Mouse (Mus musculus): ENCODE results near the gene Atp2b4. TPM values are rescaled to one million over a fixed set of nuclear protein-coding genes. Genes with fewer than 3 reads are reported as not detected.
"Not testable (repeated sequence)": the region's sequence is repeated elsewhere in the genome, so short reads cannot be mapped to it uniquely, and the experiment has no call there.

Atp2b4 gene
- total and polyA plus RNA-seq, 3 experiments, result 34.0 to 278 (median 85.7) TPM

DNA sequence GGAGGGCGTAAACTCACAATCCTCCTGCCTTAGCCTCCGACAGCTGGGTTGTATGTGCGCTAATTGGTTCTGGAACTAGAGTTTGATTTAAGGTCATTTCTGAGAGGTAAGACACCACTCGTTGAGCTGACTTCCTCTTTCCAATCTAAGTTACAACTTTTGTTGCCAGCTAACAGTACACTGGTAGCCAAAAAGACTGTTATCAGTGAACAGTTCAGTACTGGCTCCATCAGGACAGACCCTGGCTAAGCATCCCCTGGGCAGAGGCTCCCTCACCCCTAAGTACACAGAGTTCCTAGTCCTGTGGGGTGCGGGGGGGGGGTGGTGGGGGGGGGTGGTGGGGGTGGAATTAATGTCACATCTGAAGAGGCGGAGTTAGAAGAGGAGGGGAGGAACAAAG, 89.9 kb downstream of the Atp2b4 start:
- Histone ChIP-seq H3K9me3 (replicated peaks) (no peaks in the 10 kb centered on the region), H3K4me3 (ENCODE audit: low read depth, low read length) (no peak overlapping the region), H3K27me3 (ENCODE audit: insufficient read depth, low read length) (no peaks in the 10 kb centered on the region), H3K4me1 (ENCODE audit: insufficient read depth, low read depth, low read length) (peaks cover 11% of the 10 kb centered on the region; the same call in 1 of the 2 replicates), H3K36me3 (replicated peaks) (peaks cover 97% of the 10 kb centered on the region)
- DNase-seq (ENCODE audit: low spot score) (peak; percentile 40), ATAC-seq (ENCODE audit: extremely low read depth, insufficient number of reproducible peaks, low FRiP score, poor library complexity, severe bottlenecking) (no peak)
- TF ChIP-seq TAL1 (conservative IDR thresholded peaks at IDR 0.05; ENCODE audit: low read depth, low read length) (no peak), GATA2 (IDR thresholded peaks at IDR 0.05; ENCODE audit: borderline replicate concordance, low read depth, low read length) (no peak), POLR2AphosphoS5 (IDR thresholded peaks at IDR 0.05; ENCODE audit: insufficient replicate concordance, low read depth, low read length) (no peak), CTCF (IDR thresholded peaks at IDR 0.05; ENCODE audit: low read depth, low read length) (no peak), GATA1 (IDR thresholded peaks at IDR 0.05; ENCODE audit: borderline replicate concordance, low read length) (no peak)

DNA sequence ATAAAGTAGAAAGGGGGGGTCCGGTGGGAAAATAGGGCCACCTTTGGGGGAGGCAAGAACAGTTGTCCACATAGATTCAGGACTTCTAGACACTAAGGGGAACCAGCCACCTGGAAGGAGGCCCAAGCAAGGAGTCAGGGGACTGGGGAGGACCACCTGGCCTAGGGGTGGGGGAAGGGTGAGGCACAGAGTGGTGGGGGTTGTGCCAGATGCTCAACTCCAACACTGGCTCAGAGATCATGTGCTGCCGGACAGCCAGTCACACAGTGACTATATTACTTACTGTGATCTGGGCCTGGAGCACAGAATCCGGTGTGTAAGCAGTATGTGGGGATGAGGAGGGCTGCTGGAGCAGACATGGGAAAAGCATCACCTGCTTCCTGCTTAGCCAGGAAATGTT, 91.5 kb downstream of the Atp2b4 start:
- Histone ChIP-seq H3K4me3 (ENCODE audit: low read depth, low read length) (no peak overlapping the region), H3K27me3 (ENCODE audit: insufficient read depth, low read length) (no peaks in the 10 kb centered on the region), H3K4me1 (ENCODE audit: insufficient read depth, low read depth, low read length) (peaks cover 11% of the 10 kb centered on the region; the same call in 1 of the 2 replicates), H3K9me3 (replicated peaks) (no peaks in the 10 kb centered on the region), H3K36me3 (replicated peaks) (peaks cover 93% of the 10 kb centered on the region)
- TF ChIP-seq GATA1 (IDR thresholded peaks at IDR 0.05; ENCODE audit: borderline replicate concordance, low read length) (no peak), POLR2AphosphoS5 (IDR thresholded peaks at IDR 0.05; ENCODE audit: insufficient replicate concordance, low read depth, low read length) (no peak), CTCF (IDR thresholded peaks at IDR 0.05; ENCODE audit: low read depth, low read length) (no peak), GATA2 (IDR thresholded peaks at IDR 0.05; ENCODE audit: borderline replicate concordance, low read depth, low read length) (no peak), TAL1 (conservative IDR thresholded peaks at IDR 0.05; ENCODE audit: low read depth, low read length) (no peak)
- DNase-seq (ENCODE audit: low spot score) (no peak), ATAC-seq (ENCODE audit: extremely low read depth, insufficient number of reproducible peaks, low FRiP score, poor library complexity, severe bottlenecking) (no peak)

DNA sequence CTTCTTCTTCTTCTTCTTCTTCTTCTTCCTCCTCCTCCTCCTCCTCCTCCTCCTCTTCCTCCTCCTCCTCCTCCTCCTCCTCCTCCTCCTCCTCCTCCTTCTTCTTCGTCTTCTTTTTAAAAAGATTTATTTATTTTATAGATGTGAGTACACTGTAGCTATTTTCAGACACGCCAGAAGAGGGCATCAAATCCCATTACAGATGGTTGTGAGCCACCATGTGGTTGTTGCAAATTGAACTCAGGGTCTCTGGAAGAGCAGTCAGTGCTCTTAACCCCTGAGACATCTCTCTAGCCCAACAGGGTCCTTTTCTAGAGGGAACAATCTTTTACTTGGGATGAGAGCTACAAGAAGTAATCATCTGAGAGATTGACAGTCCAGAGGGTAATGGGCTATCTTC, 99.0 kb downstream of the Atp2b4 start:
- not testable (repeated sequence) for H3K4me1 ChIP-seq (ENCODE audit: insufficient read depth, low read depth, low read length); H3K4me3 ChIP-seq (ENCODE audit: low read depth, low read length); H3K9me3 ChIP-seq (replicated peaks); H3K27me3 ChIP-seq (ENCODE audit: insufficient read depth, low read length); DNase-seq (ENCODE audit: low spot score); ATAC-seq (ENCODE audit: extremely low read depth, insufficient number of reproducible peaks, low FRiP score, poor library complexity, severe bottlenecking)
- peaks cover 59% of the 10 kb centered on the region for H3K36me3 ChIP-seq (replicated peaks)

DNA sequence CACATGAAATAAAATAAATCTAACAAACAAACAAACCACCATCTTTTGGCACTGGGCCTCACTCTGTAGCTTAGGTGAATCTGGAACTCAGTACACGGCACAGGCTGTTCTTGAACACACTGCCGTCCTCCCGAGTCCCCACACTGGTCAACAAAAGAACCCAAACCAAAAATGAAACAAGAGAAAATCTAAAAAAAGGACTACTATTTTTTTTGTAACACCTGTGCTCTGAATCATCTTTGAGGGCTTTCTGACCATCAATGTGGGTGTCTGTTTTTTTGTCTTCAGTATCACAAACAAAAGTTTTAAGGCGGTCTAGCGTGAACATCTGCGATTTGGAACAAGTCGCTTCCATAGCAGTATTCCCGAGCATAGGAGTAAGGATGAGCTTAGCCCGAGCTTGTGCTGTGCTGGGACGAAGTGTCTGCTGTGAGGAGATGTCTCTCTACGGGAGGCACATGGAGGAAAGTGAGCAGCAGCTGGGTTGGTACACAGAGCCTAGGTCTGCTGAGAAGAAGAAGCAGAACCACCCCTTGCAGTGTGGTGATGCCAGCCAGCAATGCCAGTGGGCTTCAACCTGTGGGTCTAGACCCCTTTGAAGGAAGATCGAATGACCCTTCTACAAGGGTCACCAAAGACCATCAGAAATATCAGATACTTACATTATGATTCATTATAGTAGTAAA, 102.8 kb downstream of the Atp2b4 start:
- TF ChIP-seq CTCF (IDR thresholded peaks at IDR 0.05; ENCODE audit: low read depth, low read length) (no peak), POLR2AphosphoS5 (IDR thresholded peaks at IDR 0.05; ENCODE audit: insufficient replicate concordance, low read depth, low read length) (no peak), GATA2 (IDR thresholded peaks at IDR 0.05; ENCODE audit: borderline replicate concordance, low read depth, low read length) (no peak), TAL1 (conservative IDR thresholded peaks at IDR 0.05; ENCODE audit: low read depth, low read length) (no peak), GATA1 (IDR thresholded peaks at IDR 0.05; ENCODE audit: borderline replicate concordance, low read length) (no peak)
- ATAC-seq (ENCODE audit: extremely low read depth, insufficient number of reproducible peaks, low FRiP score, poor library complexity, severe bottlenecking) (no peak), DNase-seq (ENCODE audit: low spot score) (no peak)
- Histone ChIP-seq H3K4me1 (ENCODE audit: insufficient read depth, low read depth, low read length) (no peaks in the 10 kb centered on the region; the same call in 1 of the 2 replicates), H3K27me3 (ENCODE audit: insufficient read depth, low read length) (peaks cover 18% of the 10 kb centered on the region), H3K36me3 (replicated peaks) (peaks cover 28% of the 10 kb centered on the region), H3K4me3 (ENCODE audit: low read depth, low read length) (no peak overlapping the region), H3K9me3 (replicated peaks) (no peaks in the 10 kb centered on the region)

DNA sequence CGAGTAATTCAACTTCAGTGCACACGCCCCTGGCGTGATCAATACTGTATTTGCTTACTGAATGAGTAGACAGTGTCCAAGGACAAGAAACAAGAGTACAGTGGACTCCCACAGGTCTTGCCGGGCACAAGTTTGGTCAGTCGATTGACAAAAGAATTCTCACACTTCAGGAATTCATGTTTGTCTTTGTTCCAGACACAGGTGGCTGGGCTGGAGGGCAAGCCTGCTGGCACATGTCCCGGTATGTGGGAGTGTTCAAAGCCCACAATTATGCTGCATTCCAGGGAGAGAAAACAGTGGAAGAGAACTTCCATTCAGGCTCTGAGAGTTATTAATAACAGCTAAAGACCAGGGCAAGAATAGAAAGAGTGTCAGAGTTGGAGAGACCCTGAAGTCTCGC, 104.9 kb downstream of the Atp2b4 start:
- DNase-seq (ENCODE audit: low spot score) (no peak), ATAC-seq (ENCODE audit: extremely low read depth, insufficient number of reproducible peaks, low FRiP score, poor library complexity, severe bottlenecking) (no peak)
- H3K4me3 ChIP-seq (ENCODE audit: low read depth, low read length), result no peak overlapping the region

DNA sequence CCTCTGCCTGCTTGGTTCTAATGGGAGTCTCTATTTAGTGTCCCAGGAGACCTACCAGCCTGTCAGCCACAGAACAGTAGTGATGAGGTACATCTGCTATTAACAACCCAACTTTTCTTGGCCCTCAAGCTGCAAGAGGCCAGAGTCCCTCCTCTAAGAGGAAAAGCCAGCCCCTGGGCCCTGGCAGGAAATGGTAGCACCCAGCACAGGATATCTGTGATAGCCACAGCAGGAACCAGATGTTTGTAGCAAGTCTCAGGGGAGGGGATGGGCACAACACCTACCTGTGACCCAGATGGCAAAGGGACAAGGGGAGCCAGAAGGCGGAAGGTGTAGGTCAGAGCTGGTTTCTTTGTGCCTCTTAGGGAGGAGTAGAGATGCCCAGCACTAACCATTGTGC, 106.0 kb downstream of the Atp2b4 start:
- no peak for TF ChIP-seq GATA2 (IDR thresholded peaks at IDR 0.05; ENCODE audit: borderline replicate concordance, low read depth, low read length)
- H3K27me3 ChIP-seq (ENCODE audit: insufficient read depth, low read length), result peaks cover 42% of the 10 kb centered on the region
- no peak overlapping the region for H3K4me3 ChIP-seq (ENCODE audit: low read depth, low read length)
- H3K4me1 ChIP-seq (ENCODE audit: insufficient read depth, low read depth, low read length), result no peaks in the 10 kb centered on the region
- ATAC-seq (ENCODE audit: extremely low read depth, insufficient number of reproducible peaks, low FRiP score, poor library complexity, severe bottlenecking) (no peak), DNase-seq (ENCODE audit: low spot score) (no peak)
- no peaks in the 10 kb centered on the region for H3K9me3 ChIP-seq (replicated peaks)
- H3K36me3 ChIP-seq (replicated peaks), result peaks cover 11% of the 10 kb centered on the region

More for the DNA sequence above, 104.9 kb downstream of the Atp2b4 start:
- Histone ChIP-seq H3K4me1 (ENCODE audit: insufficient read depth, low read depth, low read length) (no peaks in the 10 kb centered on the region), H3K9me3 (replicated peaks) (no peaks in the 10 kb centered on the region), H3K27me3 (ENCODE audit: insufficient read depth, low read length) (peaks cover 34% of the 10 kb centered on the region), H3K36me3 (replicated peaks) (peaks cover 19% of the 10 kb centered on the region)
- TF ChIP-seq POLR2AphosphoS5 (IDR thresholded peaks at IDR 0.05; ENCODE audit: insufficient replicate concordance, low read depth, low read length) (no peak), TAL1 (conservative IDR thresholded peaks at IDR 0.05; ENCODE audit: low read depth, low read length) (no peak), GATA2 (IDR thresholded peaks at IDR 0.05; ENCODE audit: borderline replicate concordance, low read depth, low read length) (no peak), GATA1 (IDR thresholded peaks at IDR 0.05; ENCODE audit: borderline replicate concordance, low read length) (no peak), CTCF (IDR thresholded peaks at IDR 0.05; ENCODE audit: low read depth, low read length) (no peak)

DNA sequence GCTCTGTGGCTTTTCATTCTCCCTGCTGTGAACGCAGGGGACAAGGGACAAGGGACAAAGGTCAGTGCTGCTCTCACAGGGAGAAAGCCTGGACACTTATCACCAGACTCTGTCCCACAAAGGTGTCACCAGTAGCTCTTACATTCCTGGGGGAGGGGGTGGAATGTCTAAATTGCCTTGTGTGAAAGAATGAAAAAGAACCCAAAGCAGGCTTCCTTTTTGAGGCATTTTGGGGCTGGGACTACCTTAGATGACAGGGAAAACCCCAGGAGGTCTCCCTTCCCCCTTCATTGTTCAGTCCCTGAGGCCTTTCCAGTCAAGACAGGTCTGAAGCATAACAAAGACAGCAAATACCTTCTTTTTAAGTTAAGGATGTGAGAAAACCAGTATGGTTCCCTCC, 106.5 kb downstream of the Atp2b4 start:
- ATAC-seq (ENCODE audit: extremely low read depth, insufficient number of reproducible peaks, low FRiP score, poor library complexity, severe bottlenecking) (no peak), DNase-seq (ENCODE audit: low spot score) (no peak)
- H3K4me1 ChIP-seq (ENCODE audit: insufficient read depth, low read depth, low read length), result no peaks in the 10 kb centered on the region
- TF ChIP-seq TAL1 (conservative IDR thresholded peaks at IDR 0.05; ENCODE audit: low read depth, low read length) (no peak), POLR2AphosphoS5 (IDR thresholded peaks at IDR 0.05; ENCODE audit: insufficient replicate concordance, low read depth, low read length) (no peak), GATA1 (IDR thresholded peaks at IDR 0.05; ENCODE audit: borderline replicate concordance, low read length) (no peak), CTCF (IDR thresholded peaks at IDR 0.05; ENCODE audit: low read depth, low read length) (no peak), GATA2 (IDR thresholded peaks at IDR 0.05; ENCODE audit: borderline replicate concordance, low read depth, low read length) (no peak)
- H3K27me3 ChIP-seq (ENCODE audit: insufficient read depth, low read length), result peaks cover 47% of the 10 kb centered on the region
- H3K9me3 ChIP-seq (replicated peaks), result no peaks in the 10 kb centered on the region
- H3K4me3 ChIP-seq (ENCODE audit: low read depth, low read length), result no peak overlapping the region
- H3K36me3 ChIP-seq (replicated peaks), result peaks cover 9% of the 10 kb centered on the region

Data from G1E (cell line).